Mouse (Mus musculus) gastrocnemius, postnatal 36 days (tissue): ENCODE data around the gene Gatad2a. TPM values are rescaled to one million over a fixed set of nuclear protein-coding genes. Genes with fewer than 3 reads are reported as not detected.

Experiments
- DNase-seq, 2 experiments: peaks; one replicate each; pipeline ENCODE4 v3.0.0; 2022
- intact Hi-C: fragments of 180-260 bp; cut with DNase I; formaldehyde crosslinking; loops from one replicate; pipeline ENCODE4 v1.15.1; 2025
- total RNA-seq, 2 experiments: library from RNA; stranded (reverse); gene quantifications; 2 replicates each; pipeline ENCODE4 v1.2.3; 2021

Gatad2a gene
- total RNA-seq, 2 experiments from 2014 or later: 25.6 to 29.1 TPM

GRCm38 (mm10) chr8:69879678-69880077 lies 116.5 kb downstream of the Gatad2a start:
- intact Hi-C loops: no loop called here
- no peak for DNase-seq

GRCm38 (mm10) chr8:69877992-69878391 lies 118.2 kb downstream of the Gatad2a start:
- intact Hi-C loops: no loop called here
- peak in 1 of 2 experiments; percentile 48 for DNase-seq

GRCm38 (mm10) chr8:69877396-69877795 lies 118.8 kb downstream of the Gatad2a start:
- intact Hi-C loops: no loop called here
- DNase-seq: no peak

GRCm38 (mm10) chr8:69876967-69877366 lies 119.2 kb downstream of the Gatad2a start:
- DNase-seq: no peak
- intact Hi-C loops: no loop called here

GRCm38 (mm10) chr8:69876097-69876496 lies 120.1 kb downstream of the Gatad2a start:
- DNase-seq: no peak

GRCm38 (mm10) chr8:69874654-69875053 lies 121.5 kb downstream of the Gatad2a start:
- intact Hi-C loops: no loop called here
- peak; percentile 48 to 64 for DNase-seq

More at GRCm38 (mm10) chr8:69876097-69876496, 120.1 kb downstream of the Gatad2a start:
- intact Hi-C loops: no loop called here

- DNase-seq: peak in 1 of 2 experiments; percentile 71
- intact Hi-C loops: no loop called here
These were observed 122.0 kb downstream of the Gatad2a start for GRCm38 (mm10) chr8:69874155-69874554.

GRCm38 (mm10) chr8:69870907-69871306 lies 125.3 kb downstream of the Gatad2a start:
- intact Hi-C loops: no loop called here
- no peak for DNase-seq

GRCm38 (mm10) chr8:69870003-69870765 lies 126.0 kb downstream of the Gatad2a start:
- intact Hi-C loops: no loop called here
- DNase-seq: no peak

- no peak for DNase-seq
- intact Hi-C loops: no loop called here
These were observed 128.4 kb downstream of the Gatad2a start for GRCm38 (mm10) chr8:69867696-69868326.

- DNase-seq: no peak
- intact Hi-C loops: no loop called here
These were observed 132.0 kb downstream of the Gatad2a start for GRCm38 (mm10) chr8:69864180-69864579.

- no peak for DNase-seq
- intact Hi-C loops: no loop called here
These were observed 132.7 kb downstream of the Gatad2a start for GRCm38 (mm10) chr8:69863387-69864020.

GRCm38 (mm10) chr8:69861251-69861650 lies 134.9 kb downstream of the Gatad2a start:
- intact Hi-C loops: no loop called here
- DNase-seq: no peak

GRCm38 (mm10) chr8:69860807-69861206 lies 135.4 kb downstream of the Gatad2a start:
- no peak for DNase-seq
- intact Hi-C loops: no loop called here

Other genes with a start within 250 kb of the Gatad2a start
- gene Zfp963, start 246.4 kb downstream of the Gatad2a start, total RNA-seq: 1 to 10 TPM; 2.9 to 3.0 TPM
- 1 to 10 TPM; 1.3 to 2.4 TPM for gene Gm20422, start 221.5 kb downstream of the Gatad2a start, total RNA-seq
- gene Atp13a1, start 205.2 kb downstream of the Gatad2a start, total RNA-seq: 10 to 100 TPM; 10.1 to 10.6 TPM
- gene Zfp866, start 205.2 kb downstream of the Gatad2a start, total RNA-seq: 10 to 100 TPM; 10.1 to 14.7 TPM
- gene Gmip, start 187.7 kb downstream of the Gatad2a start, total RNA-seq: 1 to 10 TPM; 3.0 to 3.5 TPM
- gene Lpar2, start 174.0 kb downstream of the Gatad2a start, total RNA-seq: not detected
- not detected for gene Pbx4, start 163.9 kb downstream of the Gatad2a start, total RNA-seq
- 10 to 100 TPM in 1 of 2 experiments, 1 to 10 TPM in 1; 9.3 to 11.0 TPM for gene Cilp2, start 108.7 kb downstream of the Gatad2a start, total RNA-seq
- gene Tssk6, start 94.2 kb downstream of the Gatad2a start, total RNA-seq: not detected
- 100 to 1,000 TPM; 332 to 340 TPM for gene Ndufa13, start 93.8 kb downstream of the Gatad2a start, total RNA-seq
- 1 to 10 TPM; 5.7 to 9.0 TPM for gene Yjefn3, start 93.7 kb downstream of the Gatad2a start, total RNA-seq
- 10 to 100 TPM; 24.2 to 25.8 TPM for gene Mau2, start 46.4 kb upstream of the Gatad2a start, total RNA-seq
- 10 to 100 TPM; 14.6 to 17.7 TPM for gene Sugp1, start 46.4 kb upstream of the Gatad2a start, total RNA-seq
- gene Tm6sf2, start 76.5 kb upstream of the Gatad2a start, total RNA-seq: under 1 TPM in 1 of 2 experiments, not detected in 1; 0.48 TPM
- gene Hapln4, start 87.1 kb upstream of the Gatad2a start, total RNA-seq: under 1 TPM in 1 of 2 experiments, not detected in 1; 0.15 TPM
- gene Ncan, start 124.5 kb upstream of the Gatad2a start, total RNA-seq: not detected
- gene Nr2c2ap, start 134.9 kb upstream of the Gatad2a start, total RNA-seq: 1 to 10 TPM; 4.3 to 4.6 TPM
- gene Rfxank, start 142.8 kb upstream of the Gatad2a start, total RNA-seq: 1 to 10 TPM; 6.2 to 9.3 TPM
- 10 to 100 TPM; 14.2 to 16.3 TPM for gene Borcs8, start 143.1 kb upstream of the Gatad2a start, total RNA-seq
- under 1 TPM; 0.28 to 0.32 TPM for gene Mef2b, start 143.3 kb upstream of the Gatad2a start, total RNA-seq
- gene Tmem161a, start 176.0 kb upstream of the Gatad2a start, total RNA-seq: 10 to 100 TPM; 75.3 to 75.9 TPM
- gene Slc25a42, start 215.9 kb upstream of the Gatad2a start, total RNA-seq: 10 to 100 TPM; 28.0 to 40.6 TPM
- 10 to 100 TPM; 34.8 to 46.2 TPM for gene Sugp2, start 237.8 kb upstream of the Gatad2a start, total RNA-seq
- 1 to 10 TPM; 6.8 to 7.3 TPM for gene Armc6, start 238.1 kb upstream of the Gatad2a start, total RNA-seq